Mouse (Mus musculus) midbrain, postnatal 0 days (tissue): ENCODE results near the gene Fxyd7. TPM values are rescaled to one million over a fixed set of nuclear protein-coding genes. Genes with fewer than 3 reads are reported as not detected.
A peak's percentile ranks its signal among the peaks of the same experiment; 100 is the strongest.

Experiments used
- ATAC-seq: fragments of 200-750 bp; cut with Nextera tagmentation; 2 replicates; pipeline ENCODE4 v1.8.0; 2017; ENCODE audit warnings: moderate number of reproducible peaks, mild to moderate bottlenecking, moderate TSS enrichment, moderate library complexity; ENCODE audit not compliant: low FRiP score
- DNase-seq: peaks from one replicate; pipeline ENCODE4 v3.0.0-alpha.2; 2015; ENCODE audit warnings: low spot score
- H3K27ac ChIP-seq: fragments of 300-500 bp; sonication (generic); 2 replicates; pipeline ENCODE4 v1.5.1; 2014; ENCODE audit warnings: low read depth, mild to moderate bottlenecking, low read length, mixed read lengths
- H3K27me3 ChIP-seq: fragments of 300-500 bp; sonication (generic); 2 replicates; pipeline ENCODE4 v1.6.1; 2014; ENCODE audit warnings: low read length, control low read depth, mixed read lengths; ENCODE audit not compliant: insufficient read depth
- H3K36me3 ChIP-seq: fragments of 300-500 bp; sonication (generic); 2 replicates; pipeline ENCODE4 v1.6.1; 2014; ENCODE audit warnings: low read length, control low read depth, mixed read lengths; ENCODE audit not compliant: insufficient read depth
- H3K4me1 ChIP-seq: fragments of 300-500 bp; sonication (generic); 2 replicates; pipeline ENCODE4 v1.6.1; 2014; ENCODE audit warnings: mild to moderate bottlenecking, control low read depth, antibody characterized with exemption, low read length, mixed read lengths; ENCODE audit not compliant: insufficient read depth
- H3K4me2 ChIP-seq: fragments of 300-500 bp; sonication (generic); 2 replicates; pipeline ENCODE4 v1.6.1; 2014; ENCODE audit warnings: low read depth, mild to moderate bottlenecking, low read length, mixed read lengths; ENCODE audit not compliant: poor library complexity, severe bottlenecking
- H3K4me3 ChIP-seq: fragments of 300-500 bp; sonication (generic); 2 replicates; pipeline ENCODE4 v1.5.1; 2014; ENCODE audit warnings: low read depth, mild to moderate bottlenecking, low read length, moderate library complexity
- H3K9ac ChIP-seq: fragments of 300-500 bp; sonication (generic); replicated peaks from 2 replicates; pipeline ENCODE4 v1.6.1; 2014; ENCODE audit warnings: mild to moderate bottlenecking, low read length, moderate library complexity, mixed read lengths; ENCODE audit not compliant: poor library complexity, severe bottlenecking
- H3K9me3 ChIP-seq: fragments of 300-500 bp; sonication (generic); 2 replicates; pipeline ENCODE4 v1.6.1; 2016; ENCODE audit warnings: low read length, control low read depth
- CTCF ChIP-seq: IDR thresholded peaks from 2 replicates; pipeline ENCODE4 v1.5.1; 2016; ENCODE audit warnings: antibody characterized with exemption, mild to moderate bottlenecking
- WGBS: fragments of 180-500 bp; shearing (Covaris S2); extraction: QIAGEN DNeasy Blood & Tissue Kit; methylation state at CpG from one replicate; pipeline ENCODE4 v1.1.7; 2014; 5-methylcytosine and 5-hydroxymethylcytosine counted together
- polyA plus RNA-seq: library from polyadenylated mRNA; unstranded; fragments of >200 nt; fragmentation: Nextera tagmentation; extraction: Ambion mirVana; gene quantifications from 2 replicates; pipeline ENCODE4 v1.2.1, GENCODE M21; 2015
- total RNA-seq: library from RNA; depleted of rRNA; stranded (reverse); fragments of >200 nt; gene quantifications from 2 replicates; pipeline ENCODE4 v1.2.3, GENCODE M21; 2014

Fxyd7 gene
- total and polyA plus RNA-seq, 2 experiments from 2014 or later: 285 to 455 TPM

GRCm38 (mm10) chr7:31052636-31053434 is 1.6 kb upstream of the Fxyd7 start:
- peak overlapping the region; percentile 44 for H3K4me3 ChIP-seq
- peak; percentile 50 for TF ChIP-seq CTCF
- no peaks in the 10 kb centered on the region for H3K36me3 ChIP-seq
- no peaks in the 10 kb centered on the region for H3K9me3 ChIP-seq
- no peak overlapping the region for H3K27ac ChIP-seq
- H3K4me1 ChIP-seq: peaks cover 9% of the 10 kb centered on the region; the same call in 1 of the 2 replicates
- DNase-seq (peak; percentile 62), ATAC-seq (peak; percentile 6)
- H3K9ac ChIP-seq: no peak overlapping the region
- 4% methylated on average over 33 of the region's 34 CpGs for WGBS
- H3K4me2 ChIP-seq: peak overlapping the region; percentile 69
- peaks cover 14% of the 10 kb centered on the region for H3K27me3 ChIP-seq

- peak overlapping the region; percentile 69 for H3K4me2 ChIP-seq
- H3K27ac ChIP-seq: no peak overlapping the region
- no peaks in the 10 kb centered on the region for H3K36me3 ChIP-seq
- no peaks in the 10 kb centered on the region for H3K9me3 ChIP-seq
- 4% methylated on average over 22 of the region's 22 CpGs for WGBS
- no peak for TF ChIP-seq CTCF
- H3K27me3 ChIP-seq: peaks cover 14% of the 10 kb centered on the region
- DNase-seq (no peak), ATAC-seq (no peak)
- no peak overlapping the region for H3K9ac ChIP-seq
- H3K4me1 ChIP-seq: peaks cover 9% of the 10 kb centered on the region; the same call in 1 of the 2 replicates
- peak overlapping the region; percentile 44 for H3K4me3 ChIP-seq
These were observed 976 bp upstream of the Fxyd7 start for GRCm38 (mm10) chr7:31052251-31052635.

DNA sequence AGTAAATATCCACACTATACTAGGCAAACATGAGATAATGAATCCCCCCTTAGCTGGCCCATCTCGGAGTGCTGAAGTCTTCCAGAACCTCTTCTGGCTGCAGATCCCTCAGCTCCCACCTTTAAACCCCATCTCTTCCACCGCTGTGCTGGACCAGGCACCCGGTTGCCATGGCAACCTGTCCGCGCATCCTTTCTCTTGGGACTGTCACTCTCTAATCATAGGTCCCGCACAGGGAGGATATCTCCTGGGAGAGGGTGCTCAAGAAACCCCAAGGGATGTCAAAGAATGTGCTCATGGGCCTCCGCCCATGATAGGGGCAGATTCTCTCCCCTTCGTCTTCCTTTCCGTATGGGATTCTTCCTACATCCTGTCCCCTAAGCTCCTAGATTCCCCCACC is 346 bp downstream of the Fxyd7 start:
- whole genome bisulfite sequencing: 2% methylated on average over 9 of the region's 9 CpGs
- Histone ChIP-seq H3K36me3 (no peaks in the 10 kb centered on the region), H3K27ac (peak overlapping the region; percentile 27), H3K4me1 (peaks cover 9% of the 10 kb centered on the region; the same call in 1 of the 2 replicates), H3K4me3 (peak overlapping the region; percentile 44), H3K4me2 (peak overlapping the region; percentile 69), H3K9me3 (no peaks in the 10 kb centered on the region), H3K9ac (peak overlapping the region; percentile 67), H3K27me3 (peaks cover 14% of the 10 kb centered on the region)
- DNase-seq (peak; percentile 60), ATAC-seq (no peak)
- TF ChIP-seq CTCF: no peak

GRCm38 (mm10) chr7:31050487-31050886 is 780 bp downstream of the Fxyd7 start:
- Histone ChIP-seq H3K27ac (peak overlapping the region; percentile 27), H3K4me3 (peak overlapping the region; percentile 44), H3K4me2 (peak overlapping the region; percentile 69), H3K27me3 (peaks cover 14% of the 10 kb centered on the region), H3K4me1 (peaks cover 9% of the 10 kb centered on the region; the same call in 1 of the 2 replicates), H3K36me3 (no peaks in the 10 kb centered on the region), H3K9me3 (no peaks in the 10 kb centered on the region), H3K9ac (peak overlapping the region; percentile 67)
- WGBS: under 1% methylated on average over 6 of the region's 6 CpGs
- ATAC-seq (no peak; the same call in 1 of the 2 replicates), DNase-seq (no peak)
- TF ChIP-seq CTCF: no peak

GRCm38 (mm10) chr7:31049846-31050281 is 1.4 kb downstream of the Fxyd7 start:
- DNase-seq: peak; percentile 58
- peak overlapping the region; percentile 69 for H3K4me2 ChIP-seq
- peak overlapping the region; percentile 67 for H3K9ac ChIP-seq
- H3K27ac ChIP-seq: peak overlapping the region; percentile 27; the same call in 1 of the 2 replicates
- H3K27me3 ChIP-seq: peaks cover 14% of the 10 kb centered on the region
- no peak for TF ChIP-seq CTCF
- under 1% methylated on average over 12 of the region's 15 CpGs for WGBS
- no peaks in the 10 kb centered on the region for H3K36me3 ChIP-seq
- H3K4me1 ChIP-seq: peaks cover 9% of the 10 kb centered on the region; the same call in 1 of the 2 replicates
- peak; percentile 48; the same call in 1 of the 2 replicates for ATAC-seq
- H3K4me3 ChIP-seq: peak overlapping the region; percentile 44
- H3K9me3 ChIP-seq: no peaks in the 10 kb centered on the region
